Mouse (Mus musculus) embryonic facial prominence, embryonic 15.5 days (tissue): ENCODE measurements around the gene Riox2. TPM values are rescaled to one million over a fixed set of nuclear protein-coding genes. Genes with fewer than 3 reads are reported as not detected.

Experiments used
- ATAC-seq: fragments of 200-750 bp; cut with Nextera tagmentation; 2 replicates; pipeline ENCODE4 v1.8.0; 2017; ENCODE audit warnings: low read depth, moderate TSS enrichment; ENCODE audit not compliant: insufficient number of reproducible peaks, low FRiP score, low TSS enrichment
- H3K27ac ChIP-seq: fragments of 300-500 bp; sonication (generic); replicated peaks from 2 replicates; pipeline ENCODE4 v1.5.1; 2015; ENCODE audit warnings: mild to moderate bottlenecking, inconsistent platforms
- H3K27me3 ChIP-seq: fragments of 300-500 bp; sonication (generic); 2 replicates; pipeline ENCODE4 v1.6.1; 2015; ENCODE audit warnings: inconsistent platforms
- H3K36me3 ChIP-seq: fragments of 300-500 bp; sonication (generic); 2 replicates; pipeline ENCODE4 v1.6.1; 2015; ENCODE audit warnings: mild to moderate bottlenecking, inconsistent platforms
- H3K4me1 ChIP-seq: fragments of 300-500 bp; sonication (generic); 2 replicates; pipeline ENCODE4 v1.6.1; 2015; ENCODE audit warnings: inconsistent platforms
- H3K4me2 ChIP-seq: fragments of 300-500 bp; sonication (generic); replicated peaks from 2 replicates; pipeline ENCODE4 v1.6.1; 2015; ENCODE audit warnings: mild to moderate bottlenecking, inconsistent platforms
- H3K4me3 ChIP-seq: fragments of 300-500 bp; sonication (generic); replicated peaks from 2 replicates; pipeline ENCODE4 v1.5.1; 2015; ENCODE audit warnings: mild to moderate bottlenecking, inconsistent platforms
- H3K9ac ChIP-seq: fragments of 300-500 bp; sonication (generic); 2 replicates; pipeline ENCODE4 v1.6.1; 2015; ENCODE audit warnings: inconsistent platforms
- H3K9me3 ChIP-seq: fragments of 300-500 bp; sonication (generic); replicated peaks from 2 replicates; pipeline ENCODE4 v1.6.1; 2016; ENCODE audit warnings: inconsistent platforms
- WGBS: fragments of 180-500 bp; shearing (Covaris S2); methylation state at CpG from one replicate; pipeline ENCODE4 v1.1.7; 2015; 5-methylcytosine and 5-hydroxymethylcytosine counted together
- polyA plus RNA-seq: library from polyadenylated mRNA; unstranded; fragments of >200 nt; fragmentation: Nextera tagmentation; extraction: Ambion mirVana; gene quantifications from 2 replicates; pipeline ENCODE4 v1.2.1, GENCODE M21; 2015

Riox2 gene
- polyA plus RNA-seq, 1 experiment from 2014 or later = 36.2 TPM

- peak overlapping the region; percentile 77 for H3K4me3 ChIP-seq
- 49% methylated on average over 6 of the region's 6 CpGs for WGBS
- ATAC-seq = no peak
- peaks cover 17% of the 10 kb centered on the region for H3K36me3 ChIP-seq
- no peaks in the 10 kb centered on the region for H3K9me3 ChIP-seq
- no peak overlapping the region for H3K9ac ChIP-seq
- peak overlapping the region; percentile 61 for H3K4me2 ChIP-seq
- H3K27me3 ChIP-seq = no peaks in the 10 kb centered on the region
- no peak overlapping the region for H3K27ac ChIP-seq
- 0 out of 2 replicates have a peak, but pooled peaks cover 7% of the 10 kb centered on the region for H3K4me1 ChIP-seq
Measured at GRCm38 (mm10) chr16:59472546-59472945, 971 bp downstream of the Riox2 start.

- no peak overlapping the region for H3K4me3 ChIP-seq
- 0 out of 2 replicates have a peak, but pooled peaks cover 7% of the 10 kb centered on the region for H3K4me1 ChIP-seq
- H3K4me2 ChIP-seq = no peak overlapping the region
- ATAC-seq = no peak
- H3K9me3 ChIP-seq = no peaks in the 10 kb centered on the region
- H3K27ac ChIP-seq = no peak overlapping the region
- H3K36me3 ChIP-seq = peaks cover 17% of the 10 kb centered on the region
- no peaks in the 10 kb centered on the region for H3K27me3 ChIP-seq
- 18% methylated on average over 1 of the region's 1 CpGs for WGBS
- no peak overlapping the region for H3K9ac ChIP-seq
Measured at GRCm38 (mm10) chr16:59474788-59475187, 3.2 kb downstream of the Riox2 start.

GRCm38 (mm10) chr16:59477955-59478354 lies 6.4 kb downstream of the Riox2 start:
- Histone ChIP-seq H3K27me3 (no peaks in the 10 kb centered on the region), H3K4me1 (no peaks in the 10 kb centered on the region), H3K27ac (no peak overlapping the region), H3K9ac (no peak overlapping the region), H3K36me3 (peaks cover 23% of the 10 kb centered on the region), H3K9me3 (no peaks in the 10 kb centered on the region), H3K4me2 (no peak overlapping the region), H3K4me3 (no peak overlapping the region)
- 79% methylated on average over 3 of the region's 3 CpGs for WGBS
- ATAC-seq = no peak

- ATAC-seq = no peak
- H3K27me3 ChIP-seq = no peaks in the 10 kb centered on the region
- no peaks in the 10 kb centered on the region for H3K4me1 ChIP-seq
- H3K4me3 ChIP-seq = no peak overlapping the region
- no peak overlapping the region for H3K27ac ChIP-seq
- peaks cover 71% of the 10 kb centered on the region for H3K36me3 ChIP-seq
- WGBS = 80% methylated on average over 7 of the region's 7 CpGs
- H3K4me2 ChIP-seq = no peak overlapping the region
- no peaks in the 10 kb centered on the region for H3K9me3 ChIP-seq
- no peak overlapping the region for H3K9ac ChIP-seq
Measured at GRCm38 (mm10) chr16:59487239-59487638, 15.7 kb downstream of the Riox2 start.

- ATAC-seq = no peak
- H3K4me1 ChIP-seq = no peaks in the 10 kb centered on the region
- H3K4me3 ChIP-seq = no peak overlapping the region
- WGBS = 78% methylated on average over 9 of the region's 9 CpGs
- no peak overlapping the region for H3K9ac ChIP-seq
- H3K36me3 ChIP-seq = peaks cover 73% of the 10 kb centered on the region
- no peak overlapping the region for H3K27ac ChIP-seq
- H3K27me3 ChIP-seq = no peaks in the 10 kb centered on the region
- H3K4me2 ChIP-seq = no peak overlapping the region
- no peaks in the 10 kb centered on the region for H3K9me3 ChIP-seq
Measured at GRCm38 (mm10) chr16:59487975-59488548, 16.5 kb downstream of the Riox2 start.

- Histone ChIP-seq H3K9ac (no peak overlapping the region), H3K9me3 (no peaks in the 10 kb centered on the region), H3K4me2 (no peak overlapping the region), H3K4me1 (no peaks in the 10 kb centered on the region), H3K27ac (no peak overlapping the region), H3K36me3 (peaks cover 56% of the 10 kb centered on the region), H3K4me3 (no peak overlapping the region), H3K27me3 (no peaks in the 10 kb centered on the region)
- no peak for ATAC-seq
- whole genome bisulfite sequencing = 86% methylated on average over 14 of the region's 14 CpGs
Measured at GRCm38 (mm10) chr16:59493199-59493598, 21.6 kb downstream of the Riox2 start.

GRCm38 (mm10) chr16:59497947-59498346 lies 26.4 kb downstream of the Riox2 start:
- peaks cover 29% of the 10 kb centered on the region for H3K36me3 ChIP-seq

GRCm38 (mm10) chr16:59499180-59499579 lies 27.6 kb downstream of the Riox2 start:
- Histone ChIP-seq H3K9ac (no peak overlapping the region), H3K27me3 (no peaks in the 10 kb centered on the region), H3K4me1 (no peaks in the 10 kb centered on the region), H3K36me3 (peaks cover 21% of the 10 kb centered on the region), H3K27ac (no peak overlapping the region), H3K4me3 (no peak overlapping the region), H3K4me2 (no peak overlapping the region), H3K9me3 (no peaks in the 10 kb centered on the region)
- WGBS = 91% methylated on average over 3 of the region's 3 CpGs
- no peak for ATAC-seq

More at GRCm38 (mm10) chr16:59497947-59498346, 26.4 kb downstream of the Riox2 start:
- WGBS = 91% methylated on average over 1 of the region's 1 CpGs
- no peaks in the 10 kb centered on the region for H3K4me1 ChIP-seq
- no peak overlapping the region for H3K9ac ChIP-seq
- H3K4me3 ChIP-seq = no peak overlapping the region
- no peaks in the 10 kb centered on the region for H3K27me3 ChIP-seq
- H3K4me2 ChIP-seq = no peak overlapping the region
- H3K27ac ChIP-seq = no peak overlapping the region
- no peak for ATAC-seq
- H3K9me3 ChIP-seq = no peaks in the 10 kb centered on the region

- ATAC-seq = no peak
Measured at GRCm38 (mm10) chr16:59509830-59510229, 38.3 kb downstream of the Riox2 start.

GRCm38 (mm10) chr16:59515169-59515568 lies 43.6 kb downstream of the Riox2 start:
- Histone ChIP-seq H3K4me1 (no peaks in the 10 kb centered on the region), H3K36me3 (peaks cover 12% of the 10 kb centered on the region; the same call in 1 of the 2 replicates), H3K9me3 (no peaks in the 10 kb centered on the region), H3K27me3 (no peaks in the 10 kb centered on the region), H3K9ac (no peak overlapping the region), H3K27ac (no peak overlapping the region), H3K4me3 (no peak overlapping the region), H3K4me2 (no peak overlapping the region)
- ATAC-seq = no peak
- 95% methylated on average over 5 of the region's 5 CpGs for WGBS

More at GRCm38 (mm10) chr16:59509830-59510229, 38.3 kb downstream of the Riox2 start:
- Histone ChIP-seq H3K9me3 (no peaks in the 10 kb centered on the region), H3K27ac (no peak overlapping the region), H3K9ac (no peak overlapping the region), H3K4me1 (no peaks in the 10 kb centered on the region), H3K4me3 (no peak overlapping the region), H3K4me2 (no peak overlapping the region), H3K27me3 (no peaks in the 10 kb centered on the region), H3K36me3 (peaks cover 31% of the 10 kb centered on the region)
- 86% methylated on average over 5 of the region's 5 CpGs for WGBS

- H3K27me3 ChIP-seq = no peaks in the 10 kb centered on the region
- WGBS = 68% methylated on average over 10 of the region's 10 CpGs
- no peak overlapping the region for H3K4me3 ChIP-seq
- H3K27ac ChIP-seq = no peak overlapping the region
- H3K4me1 ChIP-seq = no peaks in the 10 kb centered on the region
- H3K9ac ChIP-seq = no peak overlapping the region
- no peak for ATAC-seq
- no peaks in the 10 kb centered on the region for H3K9me3 ChIP-seq
- H3K4me2 ChIP-seq = no peak overlapping the region
- H3K36me3 ChIP-seq = peaks cover 11% of the 10 kb centered on the region; the same call in 1 of the 2 replicates
Measured at GRCm38 (mm10) chr16:59516965-59517364, 45.4 kb downstream of the Riox2 start.
